Mouse (Mus musculus) retina, embryonic 14.5 days (tissue): ENCODE measurements around the gene Ehf.

ENCODE experiments used
- DNase-seq: peaks from one replicate; pipeline ENCODE4 v3.0.0-alpha.2; 2015; ENCODE audit warnings: low spot score

The Ehf gene

DNA sequence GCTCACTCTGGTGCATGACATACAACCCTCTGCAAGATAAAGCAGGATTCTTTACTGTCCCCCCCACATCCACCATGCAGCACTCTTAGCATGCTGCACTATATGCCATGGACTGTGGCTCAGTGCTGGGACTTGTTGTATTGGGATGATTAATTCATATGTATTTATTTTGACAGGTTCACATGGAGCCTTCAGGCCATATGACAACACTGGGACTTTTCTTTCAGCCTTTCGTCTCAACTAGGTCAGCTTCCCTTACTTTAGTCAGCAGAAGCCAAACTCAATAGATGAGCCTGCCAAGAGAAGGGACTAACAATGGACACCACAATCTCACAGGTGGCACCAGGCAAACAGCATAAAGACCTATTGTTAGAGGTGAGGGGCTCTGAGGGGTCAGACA, 89.5 kb downstream of the Ehf start:
- DNase-seq: no peak
